Mouse (Mus musculus) ES-Bruce4 (cell line): Measurements from ENCODE around the gene Dlx4.

ENCODE experiments used
- CTCF ChIP-seq: IDR thresholded peaks from one replicate; pipeline ENCODE4 v1.8.1; 2011; ENCODE audit warnings: low read depth, low read length
- EP300 ChIP-seq: IDR thresholded peaks from 2 replicates; pipeline ENCODE4 v1.6.1; 2011; ENCODE audit warnings: low read depth, low read length; ENCODE audit not compliant: insufficient read depth
- POLR2A ChIP-seq: IDR thresholded peaks from one replicate; pipeline ENCODE4 v1.8.1; 2011; ENCODE audit warnings: low read length; ENCODE audit not compliant: insufficient read depth

GRCm38 (mm10) chr11:95142258-95142657 lies 3.8 kb downstream of the Dlx4 start:
- TF ChIP-seq EP300 (no peak), POLR2A (no peak), CTCF (no peak)
